22 mouse cellular contexts compared by ENCODE assay signal in genomic region chr8:78544545-78544944, GRCm38 (mm10).
"Had no signal": no experiment of that assay in that cellular context is flagged by ENCODE, and none has a peak within 500 bp of the region (broad histone marks: within the 10 kb centered on the region; RNA-seq: fewer than 3 reads in every experiment).

No protein-coding gene starts in this region.

- H3K36me3 ChIP-seq: midbrain, embryonic 15.5 days; neural tube, embryonic 15.5 days had no signal

- H3K27ac ChIP-seq: limb, embryonic 12.5 days; limb, embryonic 15.5 days; liver, embryonic 14.5 days; macrophage; midbrain, embryonic 12.5 days; midbrain, embryonic 15.5 days; neural tube, embryonic 12.5 days; neural tube, embryonic 15.5 days; stomach, postnatal 0 days had no signal

- H3K27me3 ChIP-seq: limb, embryonic 12.5 days; limb, embryonic 15.5 days; midbrain, embryonic 12.5 days; midbrain, embryonic 15.5 days; neural tube, embryonic 12.5 days; neural tube, embryonic 15.5 days had no signal

- H3K4me1 ChIP-seq: limb, embryonic 12.5 days; limb, embryonic 15.5 days; midbrain, embryonic 15.5 days; neural tube, embryonic 12.5 days; neural tube, embryonic 15.5 days had no signal

- H3K9ac ChIP-seq: limb, embryonic 12.5 days; limb, embryonic 15.5 days; liver, embryonic 14.5 days; liver, postnatal 0 days; lung, embryonic 14.5 days; midbrain, embryonic 12.5 days; midbrain, embryonic 15.5 days; neural tube, embryonic 12.5 days; neural tube, embryonic 15.5 days had no signal

- H3K9me3 ChIP-seq: limb, embryonic 12.5 days; limb, embryonic 15.5 days; midbrain, embryonic 12.5 days; midbrain, embryonic 15.5 days; neural tube, embryonic 12.5 days; neural tube, embryonic 15.5 days had no signal

- DNase-seq: kidney, postnatal 10 days; kidney, postnatal 36 days; left cerebral cortex, postnatal 4 days; liver, postnatal 0 days; lung, embryonic 14.5 days; right cerebral cortex, adult 18-20 months; right cerebral cortex, postnatal 14 days; right cerebral cortex, postnatal 4 days; thymus, adult 2 months; thymus, postnatal 14 days; thymus, postnatal 4 days had no signal

- H3K4me2 ChIP-seq: limb, embryonic 12.5 days; limb, embryonic 15.5 days; liver, embryonic 11.5 days; lung, embryonic 14.5 days; midbrain, embryonic 12.5 days; midbrain, embryonic 15.5 days; neural tube, embryonic 12.5 days; neural tube, embryonic 15.5 days had no signal

- ATAC-seq: liver, postnatal 0 days; lung, postnatal 0 days; midbrain, embryonic 15.5 days had no signal

- H3K4me3 ChIP-seq: limb, embryonic 12.5 days; limb, embryonic 15.5 days; midbrain, embryonic 12.5 days; midbrain, embryonic 15.5 days; neural tube, embryonic 12.5 days; neural tube, embryonic 15.5 days had no signal
